Mouse (Mus musculus) cerebellum, adult 2 months (tissue): ENCODE measurements at regions not wholly inside any gene's neighbourhood (a gene's known extent, or its start where the extent isn't known, plus 50 kb on each side); places are given as distances from the start of the nearest gene placed in this dataset.
A peak's percentile ranks its signal among the peaks of the same experiment; 100 is the strongest.

Source experiments
- DNase-seq, 2 experiments: peaks; one replicate each; pipeline ENCODE4 v3.0.0; 2021
- H3K27ac ChIP-seq: fragments of 200-500 bp; 2 replicates; pipeline ENCODE4 v1.5.1; 2012; ENCODE audit warnings: low read length, control low read depth, inconsistent platforms; ENCODE audit not compliant: insufficient read depth
- H3K27me3 ChIP-seq: fragments of 200-500 bp; 2 replicates; pipeline ENCODE4 v1.6.1; 2012; ENCODE audit warnings: inconsistent platforms, mild to moderate bottlenecking, low read length, moderate library complexity; ENCODE audit not compliant: control insufficient read depth, insufficient read depth
- H3K4me1 ChIP-seq: fragments of 200-500 bp; 2 replicates; pipeline ENCODE4 v1.6.1; 2011; ENCODE audit warnings: low read length; ENCODE audit not compliant: control insufficient read depth, insufficient read depth
- H3K4me3 ChIP-seq: fragments of 200-500 bp; replicated peaks from 2 replicates; pipeline ENCODE3; 2011; ENCODE audit warnings: mild to moderate bottlenecking, low read depth, low read length, control low read depth; ENCODE audit not compliant: insufficient read depth
- CTCF ChIP-seq: fragments of 200-500 bp; IDR thresholded peaks from 2 replicates; pipeline ENCODE4 v1.5.1; 2011; ENCODE audit warnings: low read depth, mild to moderate bottlenecking, control low read depth, low read length, moderate library complexity, borderline replicate concordance; ENCODE audit not compliant: insufficient read depth
- POLR2A ChIP-seq: fragments of 200-500 bp; IDR thresholded peaks from 2 replicates; pipeline ENCODE4 v1.6.1; 2011; ENCODE audit warnings: low read length, control low read depth, borderline replicate concordance; ENCODE audit not compliant: insufficient read depth
- WGBS: fragments of 180-500 bp; shearing (Covaris S2); methylation state at CpG from one replicate; pipeline ENCODE4 v1.1.7; 2018; 5-methylcytosine and 5-hydroxymethylcytosine counted together

GRCm38 (mm10) chr3:9924630-9925029 lies 163.3 kb upstream of the Gm9833 start:
- TF ChIP-seq POLR2A (no peak), CTCF (no peak)
- H3K27me3 ChIP-seq: no peaks in the 10 kb centered on the region
- 93% methylated on average over 1 of the region's 1 CpGs for WGBS
- DNase-seq: no peak
- no peak overlapping the region for H3K4me3 ChIP-seq
- no peak overlapping the region for H3K27ac ChIP-seq
- H3K4me1 ChIP-seq: no peaks in the 10 kb centered on the region; the same call in 1 of the 2 replicates

GRCm38 (mm10) chr3:9936853-9937441 lies 151.0 kb upstream of the Gm9833 start:
- no peaks in the 10 kb centered on the region; the same call in 1 of the 2 replicates for H3K27me3 ChIP-seq
- no peak overlapping the region for H3K4me3 ChIP-seq
- TF ChIP-seq CTCF: no peak
- TF ChIP-seq POLR2A: no peak
- H3K27ac ChIP-seq: no peak overlapping the region
- 73% methylated on average over 8 of the region's 8 CpGs for WGBS
- DNase-seq: no peak
- no peaks in the 10 kb centered on the region for H3K4me1 ChIP-seq

DNA sequence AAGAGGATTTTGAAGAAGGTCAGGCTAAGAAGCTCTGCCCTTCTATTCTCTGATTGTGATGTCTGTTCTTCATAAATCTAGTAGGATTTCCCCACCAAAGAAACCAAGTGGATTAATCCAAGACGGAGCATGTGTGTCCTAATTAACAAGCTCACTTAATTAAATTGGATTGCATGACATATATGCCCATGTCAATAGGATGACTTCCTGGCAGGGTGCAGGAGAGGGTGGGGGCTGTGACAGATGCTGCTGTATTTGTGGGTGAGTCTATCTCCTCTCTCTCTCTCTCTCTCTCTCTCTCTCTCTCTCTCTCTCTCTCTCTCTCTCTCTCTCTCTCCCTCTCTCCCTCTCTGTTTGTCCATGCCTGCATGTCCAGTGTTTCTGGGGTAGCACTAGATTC lies 149.3 kb upstream of the Gm9833 start:
- H3K4me3 ChIP-seq: no peak overlapping the region
- DNase-seq: no peak
- no peaks in the 10 kb centered on the region for H3K4me1 ChIP-seq
- H3K27me3 ChIP-seq: no peaks in the 10 kb centered on the region; the same call in 1 of the 2 replicates
- TF ChIP-seq CTCF: no peak
- WGBS: 55% methylated on average over 1 of the region's 1 CpGs
- H3K27ac ChIP-seq: no peak overlapping the region

DNA sequence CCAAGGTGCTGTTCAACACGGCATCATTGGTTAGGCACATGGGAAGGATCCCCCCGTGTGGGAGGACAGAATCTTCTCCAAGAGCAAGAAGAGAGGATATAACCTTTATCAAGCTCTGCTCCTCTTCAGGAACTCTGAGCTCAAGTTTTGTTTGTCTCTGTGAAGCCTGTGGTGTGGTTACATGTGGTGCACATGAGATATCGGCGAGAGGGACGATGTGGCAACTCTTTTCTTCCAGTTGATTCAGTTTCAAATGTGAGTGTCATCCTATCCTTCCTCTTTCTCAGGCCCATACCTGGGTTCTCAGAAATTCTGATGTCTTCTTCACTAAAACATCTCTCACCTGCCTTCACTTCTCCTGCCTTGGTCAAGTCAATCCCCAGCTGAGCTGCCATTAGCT lies 145.3 kb upstream of the Gm9833 start:
- 97% methylated on average over 5 of the region's 5 CpGs for WGBS
- Histone ChIP-seq H3K27ac (no peak overlapping the region), H3K4me3 (no peak overlapping the region), H3K4me1 (no peaks in the 10 kb centered on the region), H3K27me3 (no peaks in the 10 kb centered on the region; the same call in 1 of the 2 replicates)
- TF ChIP-seq CTCF (no peak), POLR2A (no peak)
- no peak for DNase-seq

- Histone ChIP-seq H3K4me3 (no peak overlapping the region), H3K27me3 (no peaks in the 10 kb centered on the region), H3K27ac (no peak overlapping the region), H3K4me1 (no peaks in the 10 kb centered on the region)
- TF ChIP-seq CTCF (peak; percentile 98), POLR2A (no peak)
- 44% methylated on average over 11 of the region's 11 CpGs for WGBS
- peak; percentile 63 to 71 for DNase-seq
Observed at GRCm38 (mm10) chr3:9947357-9948065, 140.4 kb upstream of the Gm9833 start.

DNA sequence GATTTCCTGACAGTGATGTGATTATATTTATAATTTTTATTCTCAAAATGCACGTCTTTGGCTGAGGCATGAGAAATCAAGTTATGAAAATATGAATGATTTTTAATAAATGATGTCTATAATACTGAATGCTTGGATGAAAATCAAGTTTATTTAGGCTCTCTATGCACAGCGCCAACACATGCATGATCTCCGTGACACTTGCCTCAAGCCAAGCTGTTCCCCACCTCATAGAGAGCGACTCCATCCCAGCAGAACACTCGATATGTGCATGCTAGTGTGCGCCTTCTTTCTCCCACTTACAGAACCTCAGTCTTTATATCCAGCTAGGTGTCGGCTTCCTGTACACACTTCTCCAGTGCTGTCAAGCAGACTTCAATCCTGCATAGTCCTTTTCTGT lies 139.8 kb upstream of the Gm9833 start:
- Histone ChIP-seq H3K4me1 (no peaks in the 10 kb centered on the region), H3K27ac (no peak overlapping the region), H3K27me3 (no peaks in the 10 kb centered on the region), H3K4me3 (no peak overlapping the region)
- DNase-seq: no peak
- 72% methylated on average over 7 of the region's 7 CpGs for WGBS
- TF ChIP-seq POLR2A (no peak), CTCF (no peak)

DNA sequence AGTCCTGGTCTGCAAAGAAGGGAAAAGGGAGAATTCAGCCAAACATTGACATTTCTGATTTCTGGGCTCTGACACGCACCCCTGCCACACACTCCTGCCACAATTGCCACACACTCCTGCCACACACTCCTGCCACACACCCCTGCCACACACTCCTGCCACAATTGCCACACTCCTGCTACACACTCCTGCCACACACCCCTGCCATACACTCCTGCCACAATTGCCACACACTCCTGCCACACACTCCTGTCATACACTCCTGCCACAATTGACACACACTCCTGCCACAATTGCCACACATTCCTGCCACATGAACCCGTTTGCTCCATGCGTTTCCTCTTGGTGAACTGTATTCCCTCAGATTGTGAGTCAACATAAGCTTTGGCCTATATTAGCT lies 130.0 kb upstream of the Gm9833 start:
- H3K4me3 ChIP-seq: no peak overlapping the region
- no peak for DNase-seq
- peaks cover 5% of the 10 kb centered on the region for H3K4me1 ChIP-seq
- WGBS: 99% methylated on average over 3 of the region's 3 CpGs
- H3K27me3 ChIP-seq: no peaks in the 10 kb centered on the region
- TF ChIP-seq CTCF (no peak), POLR2A (no peak)
- H3K27ac ChIP-seq: no peak overlapping the region
